Mouse (Mus musculus) gastrocnemius, postnatal 25 days (tissue): ENCODE results near the gene Ccnl2. TPM values are rescaled to one million over a fixed set of nuclear protein-coding genes. Genes with fewer than 3 reads are reported as not detected.

Experiments used
- DNase-seq: peaks from one replicate; pipeline ENCODE4 v3.0.0; 2022
- total RNA-seq, 2 experiments: library from RNA; stranded (reverse); gene quantifications; 1 replicate in 1 of 2; 2 replicates in 1 of 2; pipeline ENCODE4 v1.2.3; 2021

Gene Ccnl2
- total RNA-seq, 2 experiments from 2014 or later = 20.4 to 26.6 TPM

DNA sequence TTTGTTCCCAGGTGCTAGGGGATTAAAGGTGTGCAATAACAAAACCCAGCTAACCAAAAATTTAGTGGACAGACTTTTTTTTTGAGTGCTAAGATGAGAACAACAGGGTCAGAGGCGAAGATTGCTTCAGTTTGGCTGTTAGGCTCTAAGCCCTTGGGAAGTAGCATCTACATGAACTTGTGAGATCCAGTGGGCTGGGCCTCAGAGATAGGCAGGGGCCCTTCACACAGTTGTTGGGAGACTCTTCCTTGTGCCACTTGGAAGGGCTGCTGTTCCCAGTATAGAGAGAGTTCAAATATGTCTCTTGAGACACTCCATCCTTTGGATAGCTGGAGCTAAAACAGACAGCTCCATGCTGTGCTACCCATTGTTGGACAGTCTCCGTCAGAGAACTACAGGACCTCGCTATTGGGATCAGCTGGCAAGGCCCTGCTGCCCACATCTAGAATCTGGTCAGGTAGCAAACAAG, 22.2 kb upstream of the Ccnl2 start, which contains the start of gene Ankrd65:
TSS of gene Ankrd65 (plus strand) at position 419 of the 469 bp plus-strand sequence.
- no peak for DNase-seq

DNA sequence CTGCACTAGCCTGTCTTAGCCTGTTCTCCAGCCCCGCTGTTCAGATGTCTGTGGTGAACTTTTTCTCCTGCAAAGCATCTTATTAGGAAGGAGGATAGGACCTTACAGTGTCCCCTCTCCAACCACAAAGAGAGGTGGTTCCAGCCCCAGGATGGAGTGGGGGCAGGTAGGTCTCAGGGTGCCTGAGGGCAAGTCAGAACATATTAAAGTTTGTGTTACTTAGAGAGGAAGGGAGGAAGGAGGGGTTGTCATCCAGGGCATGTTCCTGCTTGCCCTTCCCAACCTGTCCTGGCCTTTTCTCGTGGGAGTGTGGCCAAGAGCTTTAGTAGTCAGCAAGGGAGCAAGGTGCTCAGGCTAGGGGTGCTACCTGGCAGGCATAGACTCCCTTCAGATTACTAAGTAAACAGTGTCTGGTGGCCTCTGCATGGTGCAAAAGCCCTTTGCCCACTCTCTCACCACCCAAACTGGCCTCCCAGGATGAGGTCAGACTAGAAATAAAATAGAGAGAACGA, 21.6 kb upstream of the Ccnl2 start:
- no peak for DNase-seq

DNA sequence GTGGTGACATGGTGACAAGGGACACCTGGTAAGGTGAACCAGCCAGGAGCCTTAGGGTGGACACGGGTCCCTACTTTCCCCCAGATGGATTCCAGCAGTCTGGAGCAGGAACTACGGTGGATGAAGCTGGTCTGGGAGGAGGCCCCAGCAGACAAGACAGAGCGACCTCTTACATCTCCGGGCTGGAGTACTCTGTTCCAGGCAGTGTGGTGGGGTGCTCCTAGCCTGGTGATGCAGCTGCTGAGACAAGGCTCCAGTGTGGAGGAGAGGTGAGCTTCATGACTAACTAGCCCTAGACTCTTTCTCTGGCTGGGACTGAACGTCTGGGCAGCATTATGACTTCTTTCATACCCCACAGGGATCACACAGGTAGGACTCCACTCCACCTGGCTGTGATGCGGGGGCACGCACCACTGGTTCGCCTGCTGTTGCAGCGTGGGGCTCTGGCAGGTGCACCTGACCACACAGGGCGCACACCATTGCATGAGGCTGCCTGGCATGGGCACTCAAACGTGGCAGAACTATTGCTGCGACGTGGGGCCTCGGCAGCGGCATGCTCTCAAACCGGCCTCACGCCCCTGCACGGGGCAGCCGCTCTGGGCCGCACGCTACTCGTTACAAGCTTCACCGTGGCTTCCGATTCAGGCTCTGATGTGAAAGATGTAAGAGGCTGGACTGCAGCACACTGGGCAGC, 20.9 kb upstream of the Ccnl2 start:
- no peak for DNase-seq

DNA sequence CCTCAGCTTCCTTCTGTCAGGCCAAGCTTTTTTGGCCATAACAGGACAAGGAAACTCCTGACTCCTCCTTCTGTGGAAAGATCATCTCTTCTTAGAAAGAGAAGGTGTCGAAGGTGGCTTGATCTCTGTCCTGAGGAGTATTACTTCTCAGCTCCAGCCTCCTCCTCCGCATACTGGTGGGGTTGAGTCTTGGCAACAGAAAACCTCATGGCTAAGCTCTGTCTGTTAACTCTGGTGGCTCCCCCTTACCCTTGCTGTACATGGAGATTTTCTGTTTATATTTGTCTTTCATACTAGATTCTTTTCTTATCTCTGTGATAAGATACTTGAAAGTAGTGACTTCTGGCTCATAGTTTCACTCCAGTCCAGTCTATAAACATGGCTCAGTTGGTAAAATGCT, 18.6 kb upstream of the Ccnl2 start:
- no peak for DNase-seq

DNA sequence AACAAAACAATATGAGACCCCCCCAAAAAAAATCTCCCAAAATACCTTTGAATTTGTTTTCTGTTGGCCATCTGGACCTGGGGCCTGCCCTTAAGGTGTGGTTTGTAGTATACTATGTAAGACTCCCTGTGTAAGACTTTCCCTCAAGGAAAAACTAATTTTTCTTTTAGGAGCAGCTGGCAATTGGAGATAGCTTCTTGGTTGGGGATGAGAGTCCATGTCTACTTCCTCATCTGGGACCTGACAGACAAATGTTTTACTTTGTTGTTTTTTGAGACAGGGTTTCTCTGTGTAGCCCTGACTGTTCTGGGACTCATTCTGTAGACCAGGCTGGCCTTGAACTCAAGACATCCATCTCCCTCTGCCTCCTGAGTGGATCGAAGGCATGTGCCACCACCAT, 10.2 kb upstream of the Ccnl2 start:
- DNase-seq = no peak

DNA sequence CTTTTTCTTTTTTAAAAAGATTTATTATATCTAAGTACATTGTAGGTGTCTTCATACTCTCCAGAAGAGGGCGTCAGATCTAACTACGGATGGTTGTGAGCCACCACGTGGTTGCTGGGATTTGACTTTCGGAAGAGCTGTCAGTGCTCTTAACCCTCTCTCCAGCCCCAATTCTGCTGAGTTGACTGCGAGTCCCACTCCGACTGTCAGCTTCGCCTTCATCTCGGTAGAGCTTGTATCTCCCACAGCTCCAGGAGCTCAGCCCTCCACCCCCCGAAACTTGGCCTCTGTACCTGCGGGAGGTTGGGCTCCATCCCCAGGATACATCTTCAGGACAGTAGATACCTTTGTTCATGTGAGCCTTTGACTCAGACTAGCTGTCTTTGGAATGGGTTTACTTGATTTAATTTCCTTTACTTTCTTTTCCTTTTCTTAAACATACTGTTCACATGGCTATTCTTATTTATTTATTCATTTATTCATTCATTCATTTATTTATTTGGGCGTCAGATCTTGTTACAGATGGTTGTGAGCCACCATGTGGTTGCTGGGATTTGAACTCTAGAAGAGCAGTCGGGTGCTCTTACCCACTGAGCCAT, 9.4 kb upstream of the Ccnl2 start, which contains the start of gene Mrpl20:
TSS of gene Mrpl20 (plus strand) at position 138 of the 599 bp plus-strand sequence.
- no peak for DNase-seq

DNA sequence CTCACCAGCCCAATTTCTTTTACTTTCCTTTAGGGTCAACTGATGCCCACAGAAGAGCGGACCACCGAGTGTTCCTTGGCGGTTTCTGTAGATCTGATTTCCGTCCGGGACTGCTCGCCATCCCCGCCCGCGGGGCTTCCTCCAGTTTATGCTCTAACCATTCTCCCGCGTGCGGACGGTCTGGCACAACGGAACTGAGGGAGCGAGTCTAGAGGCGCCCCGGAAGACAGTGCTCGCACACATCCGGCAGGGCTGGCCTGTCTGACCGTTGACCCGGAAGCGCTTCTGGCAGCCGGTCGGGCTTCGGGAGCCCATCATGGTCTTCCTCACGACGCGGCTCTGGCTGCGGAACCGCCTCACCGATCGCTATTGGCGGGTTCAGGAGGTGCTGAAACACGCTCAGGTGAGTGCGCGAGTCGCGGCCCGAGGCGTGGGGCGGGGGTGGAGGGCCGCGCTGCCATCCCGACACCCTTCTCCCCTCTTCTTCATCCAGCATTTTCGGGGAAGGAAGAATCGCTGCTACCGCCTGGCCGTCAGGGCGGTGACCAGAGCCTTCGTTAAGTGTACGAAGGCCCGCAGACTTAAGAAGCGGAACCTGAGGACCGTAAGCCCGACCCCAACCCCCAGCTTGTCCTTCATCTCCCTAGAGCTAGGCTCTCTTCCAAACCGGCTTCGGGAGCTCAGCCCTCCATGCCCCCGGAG, 8.8 kb upstream of the Ccnl2 start:
- peak; percentile 93 for DNase-seq

DNA sequence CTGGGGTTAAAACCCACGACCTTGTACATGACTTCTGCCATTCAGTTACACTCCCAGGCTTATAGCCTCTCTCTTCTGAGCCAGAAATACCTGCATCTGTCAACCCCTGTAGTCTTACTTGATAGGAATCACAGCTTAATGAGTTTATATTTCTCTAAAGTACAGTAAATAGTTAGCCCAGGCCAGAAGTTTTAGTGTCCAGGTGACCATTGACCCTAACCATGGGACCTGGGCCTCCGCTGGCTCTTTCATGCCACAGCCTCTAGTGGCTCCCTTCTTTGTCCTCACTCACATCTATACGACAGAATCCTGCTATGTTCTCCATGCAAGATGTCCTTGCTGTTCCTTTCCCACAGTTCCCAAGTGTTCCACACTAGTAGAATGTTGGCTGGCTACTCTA, 4.4 kb upstream of the Ccnl2 start:
- DNase-seq = no peak

DNA sequence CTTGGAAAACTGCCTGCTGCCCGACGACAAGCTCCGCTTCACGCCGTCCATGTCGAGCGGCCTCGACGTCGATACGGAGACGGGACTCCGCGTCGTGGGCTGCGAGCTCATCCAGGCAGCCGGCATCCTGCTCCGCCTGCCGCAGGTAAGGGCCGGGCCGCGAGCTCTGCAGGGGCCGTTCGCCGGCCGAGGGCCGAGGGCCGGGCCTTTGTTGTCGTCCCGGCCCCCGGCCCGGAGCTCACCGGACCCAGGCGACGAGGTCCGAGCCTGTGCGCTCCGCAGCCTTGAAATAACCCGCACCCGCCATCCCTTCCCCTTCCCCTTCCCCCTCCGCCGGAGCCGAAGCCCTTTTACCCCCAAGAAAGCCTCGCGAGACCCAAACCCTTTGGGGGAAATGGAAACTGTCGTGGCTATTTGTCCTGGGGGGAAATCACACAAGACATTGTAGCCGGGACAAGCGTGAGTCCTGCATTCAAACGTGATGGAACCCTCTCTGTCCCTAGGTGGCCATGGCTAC, 434 bp downstream of the Ccnl2 start:
- no peak for DNase-seq

DNA sequence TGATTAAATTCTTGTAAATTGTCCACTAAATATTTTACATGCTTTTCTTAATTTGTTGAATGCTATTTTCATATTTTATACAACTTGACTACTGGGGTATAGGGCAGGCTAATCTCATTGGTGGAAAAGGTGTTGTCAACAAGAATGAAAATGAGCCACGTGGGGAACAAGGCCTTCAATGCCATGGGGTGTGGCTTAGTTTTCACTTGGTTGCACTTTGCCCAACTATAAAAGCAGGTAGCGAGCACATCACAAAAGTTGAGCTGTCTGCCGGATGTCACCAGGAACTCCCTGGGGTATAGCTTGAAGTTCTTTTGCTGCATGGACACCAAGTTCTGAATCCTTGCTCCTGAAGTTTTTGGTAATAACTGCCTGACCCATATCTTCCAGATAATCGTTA, 5.2 kb downstream of the Ccnl2 start:
- no peak for DNase-seq

DNA sequence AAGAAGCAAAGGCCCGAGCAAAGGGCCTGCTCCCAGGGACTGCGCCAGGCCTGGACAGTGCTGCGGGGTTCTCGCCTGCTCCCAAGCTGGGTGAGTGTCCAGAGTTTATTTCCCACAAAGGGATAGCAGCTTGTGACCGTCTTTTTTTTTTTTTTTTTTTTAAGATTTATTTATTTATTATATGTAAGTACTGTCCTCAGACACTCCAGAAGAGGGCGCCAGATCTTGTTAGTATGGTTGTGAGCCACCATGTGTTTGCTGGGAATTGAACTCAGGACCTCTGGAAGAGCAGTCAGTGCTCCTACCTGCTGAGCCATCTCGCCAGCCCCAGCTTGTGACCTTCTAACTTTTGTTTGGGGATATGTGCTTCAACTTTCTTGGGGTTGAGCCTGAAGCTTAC, 8.7 kb downstream of the Ccnl2 start:
- DNase-seq = no peak

DNA sequence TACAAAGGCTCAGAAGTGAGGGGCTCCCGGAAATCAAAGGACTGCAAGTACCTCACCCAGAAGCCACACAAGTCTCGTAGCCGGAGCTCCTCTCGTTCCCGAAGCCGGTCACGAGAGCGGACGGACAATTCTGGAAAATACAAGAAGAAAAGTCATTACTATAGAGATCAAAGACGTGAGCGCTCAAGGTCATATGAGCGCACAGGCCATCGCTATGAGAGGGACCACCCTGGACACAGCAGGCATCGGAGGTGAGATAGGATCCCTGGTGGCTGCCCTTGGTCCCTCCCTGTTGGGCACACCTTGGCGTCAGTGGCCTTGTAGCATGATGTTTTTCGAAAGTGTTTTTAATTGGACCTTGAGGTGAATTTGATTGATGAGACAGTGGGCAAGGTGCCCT, 11.2 kb downstream of the Ccnl2 start:
- DNase-seq = no peak

DNA sequence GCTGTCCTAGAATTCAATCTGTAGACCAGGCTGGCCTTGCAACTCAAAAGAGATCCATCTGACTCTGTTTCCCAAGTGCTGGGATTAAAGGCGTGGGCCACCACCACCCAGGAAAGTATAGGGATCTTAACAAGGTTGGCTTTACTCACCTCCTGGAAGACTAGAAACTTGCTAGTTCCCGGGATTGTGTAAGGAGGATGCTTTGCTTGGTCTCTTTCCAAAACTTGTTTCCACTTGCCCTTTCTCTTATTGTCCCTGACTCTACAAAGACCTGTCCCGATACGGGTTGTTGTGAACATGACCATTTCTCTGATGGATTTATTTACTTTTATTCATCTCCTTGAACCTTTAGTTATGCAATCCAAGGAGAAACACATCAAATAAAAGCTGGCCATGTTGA, 17.6 kb downstream of the Ccnl2 start:
- DNase-seq = no peak

DNA sequence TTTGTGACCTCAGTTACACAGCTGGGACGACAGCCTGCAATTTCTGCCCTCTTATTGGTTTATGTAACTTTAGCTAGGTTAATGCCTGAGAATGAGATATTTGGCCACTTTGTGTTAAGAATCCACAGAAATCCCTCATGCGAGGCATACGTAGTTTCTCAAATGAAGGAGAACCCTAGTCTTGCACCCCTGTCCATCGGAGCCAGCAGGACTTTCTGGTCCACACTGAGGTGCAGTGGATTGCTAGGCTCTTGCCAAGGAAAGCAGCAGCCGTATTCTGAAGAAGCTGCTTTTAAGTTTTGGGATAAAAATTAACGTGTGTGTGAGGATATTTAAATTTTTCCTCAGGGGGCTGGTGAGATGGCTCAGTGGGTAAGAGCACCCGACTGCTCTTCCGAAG, 18.3 kb downstream of the Ccnl2 start:
- DNase-seq = no peak

DNA sequence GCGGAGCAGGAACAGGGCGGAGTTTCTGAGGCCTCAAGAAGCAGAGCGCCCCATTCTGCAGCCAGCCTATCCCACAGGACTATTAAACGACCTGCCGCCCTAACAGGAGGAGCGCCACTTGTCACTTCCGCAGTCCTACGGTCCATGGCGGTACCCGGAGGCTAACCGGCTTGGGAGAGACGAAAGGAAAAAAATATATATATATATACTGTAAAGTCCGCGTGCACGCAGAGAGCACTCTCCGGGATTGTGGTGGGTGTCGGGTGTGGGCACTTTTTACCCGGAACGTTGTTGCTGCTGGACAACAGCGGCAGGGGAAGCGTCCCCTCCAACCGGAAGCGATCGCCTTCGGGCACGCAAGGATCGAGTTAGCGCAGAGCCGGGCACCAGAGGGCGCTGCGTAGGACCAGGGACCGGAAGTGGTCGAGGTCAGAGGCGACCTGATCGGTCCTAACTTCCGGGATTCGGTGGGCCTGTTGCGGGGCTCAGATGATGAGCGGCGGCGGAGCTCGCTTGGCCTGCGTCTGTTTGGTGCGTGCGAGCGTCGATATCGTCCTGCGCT, 19.0 kb downstream of the Ccnl2 start, which contains the start of gene Aurkaip1:
TSS of gene Aurkaip1 (plus strand) at position 68 of the 562 bp plus-strand sequence.
- DNase-seq = peak; percentile 94

DNA sequence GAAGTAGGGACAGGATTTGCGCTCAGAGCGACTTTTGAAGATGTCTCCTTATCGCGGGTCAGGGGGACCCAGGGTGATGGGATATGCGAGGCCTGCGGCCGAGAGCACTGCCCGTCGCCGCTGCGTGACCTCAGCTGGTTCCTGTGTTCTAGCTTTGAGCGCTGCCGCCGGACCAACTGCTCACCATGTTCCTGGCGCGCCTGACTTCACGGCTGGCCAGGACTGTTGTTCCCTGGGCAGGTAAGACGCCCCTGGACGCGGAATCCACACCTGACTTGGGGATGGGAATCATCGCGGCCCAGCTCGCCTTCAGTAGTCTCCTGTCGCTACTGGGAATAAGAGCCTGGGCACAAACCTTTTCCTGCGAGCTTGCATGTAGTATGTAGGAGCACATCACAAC, 19.5 kb downstream of the Ccnl2 start:
- DNase-seq = no peak

DNA sequence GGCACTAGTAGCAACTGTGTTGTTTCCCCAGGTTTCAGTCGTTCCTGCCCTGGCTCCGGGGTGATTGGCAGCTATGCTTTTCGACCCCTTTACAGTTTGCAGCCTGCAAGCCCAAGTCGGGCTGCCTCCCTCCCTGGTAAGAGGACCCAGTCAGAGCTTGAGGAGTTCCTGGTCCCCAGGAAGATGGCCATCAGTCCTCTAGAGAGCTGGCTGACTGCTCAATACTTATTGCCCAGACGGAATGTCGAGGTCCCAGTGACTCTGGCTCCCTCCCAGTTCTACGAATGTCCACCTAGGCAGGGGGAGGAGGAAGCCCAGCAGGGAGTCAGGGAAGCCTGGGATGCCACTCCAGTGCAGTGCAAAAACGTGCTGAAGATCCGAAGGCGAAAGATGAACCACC, 20.0 kb downstream of the Ccnl2 start:
- DNase-seq = no peak

DNA sequence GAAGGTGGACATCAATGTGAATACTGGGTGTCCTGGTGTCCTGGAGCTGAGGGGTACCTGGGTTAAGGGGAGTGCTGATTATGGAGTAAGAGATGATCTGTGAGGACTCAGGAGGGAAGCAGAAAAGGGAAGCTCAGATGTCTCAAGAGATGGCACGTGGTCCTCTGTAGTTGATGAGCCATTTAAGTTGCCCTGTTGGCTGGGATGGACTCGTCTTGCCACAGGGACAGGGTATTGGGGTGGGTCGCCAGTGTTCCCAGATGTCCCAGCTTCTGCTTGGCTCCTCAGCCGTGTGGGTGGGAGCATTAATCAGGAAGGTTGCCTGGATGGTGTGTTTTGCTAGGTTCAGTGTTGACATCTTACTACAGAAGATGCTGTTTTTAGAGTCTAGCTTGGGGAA, 20.9 kb downstream of the Ccnl2 start:
- DNase-seq = no peak

DNA sequence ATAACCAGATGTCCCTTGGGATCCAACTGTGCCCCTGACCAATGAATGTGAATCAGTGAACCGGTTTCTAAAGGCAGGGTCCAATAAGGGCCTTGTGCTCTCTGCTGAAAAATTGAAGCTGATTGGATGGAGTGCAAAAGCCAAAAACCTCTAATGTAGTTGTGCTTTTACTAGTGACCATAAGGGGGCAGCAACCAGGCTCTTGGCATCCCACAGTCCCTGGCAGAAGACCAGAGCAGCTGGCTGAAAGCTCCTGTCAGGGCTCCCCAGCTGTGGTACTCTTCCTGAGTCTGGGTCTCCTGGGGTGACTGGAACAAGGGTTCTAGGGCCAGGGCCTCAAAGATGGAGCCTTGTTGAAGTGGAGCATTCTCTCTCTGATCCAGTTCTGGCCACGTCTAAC, 21.5 kb downstream of the Ccnl2 start:
- peak; percentile 85 for DNase-seq

DNA sequence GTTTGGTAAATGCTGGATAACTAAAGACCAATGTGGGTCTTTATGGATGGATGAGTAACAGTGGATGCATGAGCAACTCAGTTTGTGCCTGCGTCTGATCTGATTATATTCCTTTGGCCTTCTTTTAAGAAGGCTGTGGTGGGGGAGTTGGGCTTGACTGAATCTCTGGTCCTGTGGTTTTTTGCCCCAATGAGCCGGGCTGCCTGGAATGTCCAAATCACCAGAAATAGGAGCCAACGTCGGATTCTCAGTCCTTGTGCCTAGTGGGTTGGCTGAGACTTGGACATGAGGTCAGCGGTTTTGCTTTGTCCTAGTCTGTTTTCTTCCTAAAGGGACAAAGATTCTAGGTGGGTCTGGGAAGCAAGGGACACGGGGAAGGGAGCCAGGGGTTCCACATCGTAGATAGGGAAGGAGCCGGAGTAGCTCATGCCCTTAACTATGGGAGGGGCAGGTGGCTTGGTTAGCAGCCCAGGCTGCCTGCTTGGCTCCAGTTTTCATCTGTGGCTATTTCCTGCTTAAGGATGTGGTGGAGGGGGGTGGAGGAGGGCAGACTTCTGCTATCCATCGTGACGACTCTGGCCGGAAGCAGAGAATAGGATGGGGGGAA, 25.2 kb downstream of the Ccnl2 start:
- DNase-seq = peak; percentile 78

DNA sequence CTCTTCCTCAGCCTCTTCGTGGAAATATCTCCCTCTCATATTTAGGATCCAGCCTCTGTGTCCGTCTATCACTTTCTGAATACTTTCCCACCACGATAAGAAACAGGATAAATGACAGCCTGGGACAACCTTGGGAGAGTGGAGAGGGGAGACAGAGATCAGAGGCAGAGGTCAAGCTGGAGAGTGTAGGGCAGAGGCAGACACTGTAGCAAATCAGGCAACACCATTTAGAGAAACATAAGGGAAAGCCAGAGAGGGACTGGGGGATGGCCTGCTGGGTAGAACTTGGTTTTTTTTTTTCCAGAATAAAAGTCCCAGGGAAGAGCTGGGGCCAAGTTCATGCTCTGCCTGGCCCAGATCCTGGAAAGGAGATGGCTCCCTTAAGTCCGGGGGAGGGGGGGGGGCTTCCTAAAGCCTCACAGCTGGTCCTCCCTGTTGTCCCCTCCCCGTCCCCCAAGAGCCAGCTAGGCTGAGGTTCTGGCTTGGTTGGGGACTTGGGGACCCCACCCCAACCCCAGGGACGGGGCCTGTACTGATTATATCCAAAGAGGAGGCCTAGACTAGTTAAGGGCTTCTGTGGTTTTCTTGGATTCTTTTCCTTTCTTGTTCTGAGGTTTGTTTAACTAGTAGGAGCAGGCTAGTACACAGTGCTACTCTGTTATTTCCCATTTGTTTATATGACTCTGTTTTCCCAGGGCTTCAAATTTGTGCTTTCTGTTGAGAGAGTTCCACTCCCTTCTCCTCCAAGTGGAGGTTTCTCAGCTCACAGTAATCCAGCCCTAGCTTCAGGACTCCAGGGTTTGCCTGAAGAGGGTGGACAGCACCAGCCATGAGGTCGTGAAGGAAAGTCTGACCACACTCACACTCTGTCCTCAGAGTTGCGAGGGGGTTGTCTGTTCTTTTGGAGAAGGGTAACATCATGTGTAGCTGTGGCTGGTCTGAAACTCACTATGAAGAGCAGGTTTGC, 26.2 kb downstream of the Ccnl2 start:
- peak; percentile 74 for DNase-seq
